Mouse (Mus musculus): Measurements from ENCODE around the gene Syne1.

DNA sequence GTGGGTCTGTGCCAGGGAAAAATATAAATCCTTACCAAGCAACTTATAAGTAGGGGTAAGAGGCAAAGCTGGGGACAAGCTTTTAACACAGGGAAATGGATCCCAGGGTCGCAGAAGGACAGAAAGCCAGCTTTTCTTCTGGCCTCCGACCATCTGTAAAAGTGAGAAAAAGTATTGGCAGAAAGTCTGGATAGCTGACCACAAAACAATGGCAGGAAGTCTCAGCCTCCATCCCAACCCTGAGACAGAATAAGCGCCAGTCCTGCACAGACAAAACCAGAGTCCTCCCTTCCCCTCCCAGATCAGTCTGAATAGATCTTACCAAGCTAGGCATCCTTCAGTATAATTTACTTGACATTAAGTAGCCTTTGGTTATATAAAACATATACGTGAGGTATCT, 40.7 kb upstream of the Syne1 start:
- no peak for TF ChIP-seq POLR2A (IDR thresholded peaks at IDR 0.05; ENCODE audit: borderline replicate concordance, extremely low read depth, low read depth, low read length)
- no peak for TF ChIP-seq CTCF (IDR thresholded peaks at IDR 0.05; ENCODE audit: insufficient read depth, low read length)
